Mouse (Mus musculus): Measurements from ENCODE around the gene Cbfb.

DNA sequence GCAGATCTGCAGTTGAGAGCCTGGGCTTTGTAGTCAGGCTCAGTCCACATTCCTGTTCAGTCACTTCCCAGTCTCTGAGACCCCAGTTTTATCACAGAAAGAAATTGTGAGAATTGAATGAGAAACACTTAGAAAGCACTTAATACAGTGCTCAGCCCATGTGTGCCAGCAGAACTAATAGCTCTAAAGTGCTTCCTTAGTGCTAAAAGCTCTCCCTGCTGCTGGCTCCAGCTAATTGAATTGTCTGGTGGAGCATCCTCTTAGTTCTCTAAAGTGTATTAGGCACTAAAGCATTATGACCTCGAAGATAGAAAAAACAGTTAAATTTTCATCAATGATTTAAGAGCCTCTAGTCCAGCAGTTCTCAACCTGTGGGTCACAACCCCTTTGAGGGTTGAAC is 35.3 kb downstream of the Cbfb start:
- no peak for TF ChIP-seq POLR2A (IDR thresholded peaks at IDR 0.05; ENCODE audit: extremely low read depth, insufficient read depth, low read length)
- no peak for TF ChIP-seq CTCF (IDR thresholded peaks at IDR 0.05; ENCODE audit: low read depth, low read length)

All from liver, adult 2 months (tissue).